Mouse (Mus musculus): Measurements from ENCODE around the gene H2-M9. TPM values are rescaled to one million over a fixed set of nuclear protein-coding genes. Genes with fewer than 3 reads are reported as not detected.

The H2-M9 gene
- not detected for total RNA-seq (2018; cell fraction: chromatin; rRNA removed)
- total RNA-seq (2018; cell fraction: cytosol; rRNA removed), result not detected
- total RNA-seq (2018; cell fraction: nucleus; rRNA removed), result not detected
- polyA plus RNA-seq (2018), result not detected in 3 replicates

GRCm38 (mm10) chr17:36642566-36642965 is at the start of gene H2-M9:
Gene H2-M9, minus strand, starts transcription at chr17:36642666.
- H3K4me3 ChIP-seq (ENCODE audit: inconsistent target), result no peak within 1 kb of the TSS
- WGBS (ENCODE audit: missing documents), result 88% methylated on average over 3 of the region's 3 CpGs
- H3K79me2 ChIP-seq (ENCODE audit: inconsistent target), result no peaks in the 10 kb centered on the region
- H3K36me3 ChIP-seq (ENCODE audit: inconsistent target), result no peaks in the 10 kb centered on the region
- H3K27ac ChIP-seq, result no peak within 1 kb of the TSS

GRCm38 (mm10) chr17:36672119-36672518 is 29.7 kb upstream of the H2-M9 start, which contains the start of gene H2-M1:
Gene H2-M1, minus strand, starts transcription at chr17:36672219.
- H3K27ac ChIP-seq, result no peak within 1 kb of the TSS
- no peaks in the 10 kb centered on the region for H3K79me2 ChIP-seq (ENCODE audit: inconsistent target)
- H3K36me3 ChIP-seq (ENCODE audit: inconsistent target), result no peaks in the 10 kb centered on the region
- H3K4me3 ChIP-seq (ENCODE audit: inconsistent target), result no peak within 1 kb of the TSS
- WGBS (ENCODE audit: missing documents), result 76% methylated on average over 3 of the region's 3 CpGs

Other genes starting within 250 kb of the H2-M9 start
- not detected in 3 replicates for gene H2-M10.4, start 180.3 kb downstream of the H2-M9 start, polyA plus RNA-seq (2018)
- not detected in 3 replicates for gene H2-M11, start 95.6 kb downstream of the H2-M9 start, polyA plus RNA-seq (2018)
- not detected in 3 replicates for gene H2-M1, start 29.6 kb upstream of the H2-M9 start, polyA plus RNA-seq (2018)
- gene H2-M10.5, start 130.2 kb upstream of the H2-M9 start, polyA plus RNA-seq (2018), result not detected in 3 replicates
- not detected in 3 replicates for gene H2-M10.6, start 169.5 kb upstream of the H2-M9 start, polyA plus RNA-seq (2018)
- gene Trim26, start 194.5 kb upstream of the H2-M9 start, polyA plus RNA-seq (2018), result 38.3 to 72.2 TPM (median 56.6 TPM) in 3 replicates
- gene Trim15, start 224.5 kb upstream of the H2-M9 start, polyA plus RNA-seq (2018), result not detected in 3 replicates
- gene Trim10, start 226.9 kb upstream of the H2-M9 start, polyA plus RNA-seq (2018), result not detected in 3 replicates
- gene Trim40, start 247.5 kb upstream of the H2-M9 start, polyA plus RNA-seq (2018), result not detected in 3 replicates